Mouse (Mus musculus) limb, embryonic 14.5 days (tissue): ENCODE data around the gene Igfbp6. TPM values are rescaled to one million over a fixed set of nuclear protein-coding genes. Genes with fewer than 3 reads are reported as not detected.

Experiments
- ATAC-seq: fragments of 200-750 bp; cut with Nextera tagmentation; 2 replicates; pipeline ENCODE4 v1.8.0; 2017; ENCODE audit warnings: low read depth, moderate number of reproducible peaks, moderate TSS enrichment; ENCODE audit not compliant: low FRiP score
- DNase-seq: peaks from one replicate; pipeline ENCODE4 v3.0.0-alpha.2; 2015; ENCODE audit warnings: low spot score
- H3K27ac ChIP-seq: fragments of 300-500 bp; sonication (generic); replicated peaks from 2 replicates; pipeline ENCODE4 v1.5.1; 2014; ENCODE audit warnings: low read depth, mild to moderate bottlenecking, low read length, moderate library complexity, mixed read lengths
- H3K27me3 ChIP-seq: fragments of 300-500 bp; sonication (generic); 2 replicates; pipeline ENCODE4 v1.6.1; 2014; ENCODE audit warnings: low read length, mixed read lengths; ENCODE audit not compliant: control insufficient read depth, insufficient read depth
- H3K36me3 ChIP-seq: fragments of 300-500 bp; sonication (generic); 2 replicates; pipeline ENCODE4 v1.6.1; 2014; ENCODE audit warnings: mild to moderate bottlenecking, low read length, moderate library complexity, mixed read lengths; ENCODE audit not compliant: control insufficient read depth, insufficient read depth
- H3K4me1 ChIP-seq: fragments of 300-500 bp; sonication (generic); 2 replicates; pipeline ENCODE4 v1.6.1; 2014; ENCODE audit warnings: antibody characterized with exemption, low read length, mixed read lengths; ENCODE audit not compliant: control insufficient read depth, insufficient read depth
- H3K4me2 ChIP-seq: fragments of 300-500 bp; sonication (generic); replicated peaks from 2 replicates; pipeline ENCODE4 v1.6.1; 2014; ENCODE audit warnings: low read depth, mild to moderate bottlenecking, low read length, moderate library complexity; ENCODE audit not compliant: severe bottlenecking
- H3K4me3 ChIP-seq: fragments of 300-500 bp; sonication (generic); replicated peaks from 2 replicates; pipeline ENCODE4 v1.5.1; 2014; ENCODE audit warnings: low read length
- H3K9ac ChIP-seq: fragments of 300-500 bp; sonication (generic); 2 replicates; pipeline ENCODE4 v1.6.1; 2014; ENCODE audit warnings: mild to moderate bottlenecking, low read depth, low read length, moderate library complexity; ENCODE audit not compliant: severe bottlenecking
- H3K9me3 ChIP-seq: fragments of 300-500 bp; sonication (generic); 2 replicates; pipeline ENCODE4 v1.6.1; 2016; ENCODE audit warnings: low read length; ENCODE audit not compliant: control insufficient read depth
- POLR2A ChIP-seq: fragments of 200-500 bp; IDR thresholded peaks from 2 replicates; pipeline ENCODE4 v1.8.0; 2012; ENCODE audit warnings: inconsistent platforms, mild to moderate bottlenecking, moderate library complexity, borderline replicate concordance; ENCODE audit not compliant: insufficient read depth, insufficient read length; ENCODE audit errors: extremely low read depth
- WGBS: fragments of 180-500 bp; shearing (Covaris S2); extraction: QIAGEN DNeasy Blood & Tissue Kit; methylation state at CpG from one replicate; pipeline ENCODE4 v1.1.7; 2014; 5-methylcytosine and 5-hydroxymethylcytosine counted together
- polyA plus RNA-seq, 2 experiments: library from polyadenylated mRNA; depleted of rRNA in 1 of 2; stranded (reverse) in 1 of 2; unstranded in 1 of 2; fragments of >200 nt; fragmentation: Nextera tagmentation in 1 of 2; extraction: Ambion mirVana in 1 of 2; gene quantifications; 2 replicates each; pipeline versions ENCODE4 v1.2.1 to v1.2.3; 2012 to 2014

Igfbp6 gene
- polyA plus RNA-seq, 2 experiments: 8.1 to 11.7 TPM

- no peaks in the 10 kb centered on the region for H3K36me3 ChIP-seq
- no peak overlapping the region for H3K27ac ChIP-seq
- 47% methylated on average over 20 of the region's 20 CpGs for WGBS
- H3K9ac ChIP-seq: no peak overlapping the region
- TF ChIP-seq POLR2A: no peak
- ATAC-seq: no peak
- H3K4me1 ChIP-seq: no peaks in the 10 kb centered on the region
- no peak for DNase-seq
- no peak overlapping the region for H3K4me2 ChIP-seq
- H3K9me3 ChIP-seq: no peaks in the 10 kb centered on the region
- no peaks in the 10 kb centered on the region for H3K27me3 ChIP-seq
- H3K4me3 ChIP-seq: no peak overlapping the region
Observed at GRCm38 (mm10) chr15:102156836-102157235, 12.7 kb downstream of the Igfbp6 start.

- Histone ChIP-seq H3K4me1 (peaks cover 4% of the 10 kb centered on the region), H3K27ac (no peak overlapping the region), H3K9ac (no peak overlapping the region), H3K4me2 (no peak overlapping the region), H3K27me3 (no peaks in the 10 kb centered on the region), H3K36me3 (no peaks in the 10 kb centered on the region), H3K4me3 (no peak overlapping the region), H3K9me3 (no peaks in the 10 kb centered on the region)
- WGBS: 60% methylated on average over 27 of the region's 27 CpGs
- no peak for TF ChIP-seq POLR2A
- ATAC-seq: no peak
- DNase-seq: no peak
Observed at GRCm38 (mm10) chr15:102160415-102161060, 16.4 kb downstream of the Igfbp6 start.

DNA sequence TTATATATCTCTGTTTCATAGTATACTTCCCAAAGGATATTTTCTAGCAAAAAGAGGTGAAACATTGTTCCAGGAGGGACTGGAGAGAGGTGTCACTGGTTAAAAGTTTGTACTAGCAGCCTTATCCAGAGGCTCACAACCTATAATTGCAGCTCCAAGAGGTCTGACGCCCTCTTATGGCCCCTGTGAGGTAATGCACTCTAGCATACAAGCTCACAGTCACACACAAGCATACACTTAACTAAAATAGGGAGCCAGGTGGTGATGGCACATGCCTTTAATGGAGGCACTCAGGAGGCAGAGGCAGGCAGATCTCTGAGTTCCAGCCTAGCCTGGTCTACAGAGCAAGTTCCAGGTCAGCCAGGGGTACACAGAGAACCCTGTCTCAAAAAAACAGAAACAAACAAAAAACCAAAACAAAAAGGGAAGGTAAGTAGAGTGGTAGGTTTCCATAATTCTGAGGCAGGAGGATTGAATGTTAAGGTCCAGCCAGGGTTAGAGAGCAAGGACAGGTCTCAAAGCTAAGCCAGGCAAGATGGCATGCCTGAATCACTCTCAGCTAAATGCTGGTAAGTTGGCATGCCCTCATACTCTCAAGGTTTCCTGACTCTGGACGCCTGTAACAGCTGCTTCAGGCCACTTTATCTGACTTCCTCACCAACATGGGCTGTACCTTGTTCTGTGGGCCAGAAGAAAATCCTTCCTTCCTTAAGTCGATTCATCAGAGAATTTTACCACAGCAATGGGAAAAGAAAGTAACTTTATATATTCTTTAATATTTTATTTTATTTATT is 19.9 kb downstream of the Igfbp6 start:
- H3K9me3 ChIP-seq: no peaks in the 10 kb centered on the region
- no peak overlapping the region for H3K27ac ChIP-seq
- H3K9ac ChIP-seq: no peak overlapping the region
- H3K4me3 ChIP-seq: no peak overlapping the region
- H3K27me3 ChIP-seq: no peaks in the 10 kb centered on the region
- ATAC-seq: no peak
- no peak for TF ChIP-seq POLR2A
- WGBS: 57% methylated on average over 3 of the region's 3 CpGs
- no peak for DNase-seq
- no peak overlapping the region for H3K4me2 ChIP-seq
- H3K4me1 ChIP-seq: peaks cover 30% of the 10 kb centered on the region
- H3K36me3 ChIP-seq: no peaks in the 10 kb centered on the region

- TF ChIP-seq POLR2A: no peak
- H3K36me3 ChIP-seq: no peaks in the 10 kb centered on the region
- no peaks in the 10 kb centered on the region for H3K27me3 ChIP-seq
- H3K27ac ChIP-seq: 0 out of 2 replicates have a peak overlapping the region, but pooled peaks have one; percentile 5
- H3K4me2 ChIP-seq: no peak overlapping the region
- ATAC-seq (no peak), DNase-seq (no peak)
- no peaks in the 10 kb centered on the region for H3K9me3 ChIP-seq
- 33% methylated on average over 6 of the region's 6 CpGs for WGBS
- H3K9ac ChIP-seq: no peak overlapping the region; the same call in 1 of the 2 replicates
- H3K4me1 ChIP-seq: peaks cover 30% of the 10 kb centered on the region
- no peak overlapping the region for H3K4me3 ChIP-seq
Observed at GRCm38 (mm10) chr15:102165468-102166100, 21.4 kb downstream of the Igfbp6 start.

GRCm38 (mm10) chr15:102167620-102168021 is 23.5 kb downstream of the Igfbp6 start:
- WGBS: 23% methylated on average over 6 of the region's 6 CpGs
- Histone ChIP-seq H3K27me3 (no peaks in the 10 kb centered on the region), H3K27ac (peak overlapping the region; percentile 77), H3K4me2 (peak overlapping the region; percentile 9; the same call in 1 of the 2 replicates), H3K4me1 (peaks cover 30% of the 10 kb centered on the region), H3K9ac (no peak overlapping the region), H3K36me3 (no peaks in the 10 kb centered on the region), H3K9me3 (no peaks in the 10 kb centered on the region), H3K4me3 (no peak overlapping the region)
- ATAC-seq (peak; percentile 81), DNase-seq (peak; percentile 86)
- TF ChIP-seq POLR2A: no peak
